Mouse (Mus musculus) testis, adult 2 months (tissue): Measurements from ENCODE around the gene Ttll13. TPM values are rescaled to one million over a fixed set of nuclear protein-coding genes. Genes with fewer than 3 reads are reported as not detected.

ENCODE experiments used
- H3K27ac ChIP-seq: fragments of 200-500 bp; 2 replicates; pipeline ENCODE4 v1.5.1; 2012; ENCODE audit warnings: low read depth, low read length; ENCODE audit not compliant: control insufficient read depth, insufficient read depth
- H3K27me3 ChIP-seq: fragments of 200-500 bp; 2 replicates; pipeline ENCODE4 v1.6.1; 2012; ENCODE audit warnings: mild to moderate bottlenecking, low read length, moderate library complexity; ENCODE audit not compliant: control insufficient read depth, insufficient read depth
- H3K36me3 ChIP-seq: fragments of 200-500 bp; 2 replicates; pipeline ENCODE4 v1.6.1; 2012; ENCODE audit warnings: mild to moderate bottlenecking, low read length; ENCODE audit not compliant: control insufficient read depth, insufficient read depth
- H3K4me1 ChIP-seq: fragments of 200-500 bp; 2 replicates; pipeline ENCODE4 v1.6.1; 2012; ENCODE audit warnings: low read length; ENCODE audit not compliant: control insufficient read depth, insufficient read depth
- H3K4me3 ChIP-seq: fragments of 200-500 bp; 2 replicates; pipeline ENCODE4 v1.5.1; 2012; ENCODE audit warnings: low read depth, mild to moderate bottlenecking, low read length, moderate library complexity, mixed read lengths; ENCODE audit not compliant: control insufficient read depth
- CTCF ChIP-seq: fragments of 200-500 bp; IDR thresholded peaks from 2 replicates; pipeline ENCODE4 v1.5.1; 2012; ENCODE audit warnings: low read depth, mild to moderate bottlenecking, inconsistent platforms, low read length, moderate library complexity; ENCODE audit not compliant: control insufficient read depth, insufficient read depth, insufficient replicate concordance
- POLR2A ChIP-seq: fragments of 200-500 bp; IDR thresholded peaks from 2 replicates; pipeline ENCODE4 v1.6.1; 2012; ENCODE audit warnings: low read depth, mild to moderate bottlenecking, inconsistent platforms, low read length, moderate library complexity; ENCODE audit not compliant: control insufficient read depth
- polyA plus RNA-seq: library from polyadenylated mRNA; depleted of rRNA; stranded (reverse); fragments of >200 nt; gene quantifications from 2 replicates; pipeline ENCODE4 v1.2.3, GENCODE M21; 2012; rRNA removed

Ttll13 gene
- 361 and 376 TPM in 2 replicates for polyA plus RNA-seq

- Histone ChIP-seq H3K4me1 (no peaks in the 10 kb centered on the region; the same call in 1 of the 2 replicates), H3K27ac (peak within 1 kb of the TSS; percentile 91), H3K36me3 (no peaks in the 10 kb centered on the region; the same call in 1 of the 2 replicates), H3K4me3 (peak within 1 kb of the TSS; percentile 93), H3K27me3 (no peaks in the 10 kb centered on the region)
- TF ChIP-seq POLR2A (peak; percentile 64), CTCF (peak; percentile 14; the same call in 1 of the 2 replicates)
Measured at GRCm38 (mm10) chr7:80246148-80246721, at the start of gene Ttll13. TSS of gene Ttll13 (plus strand) at chr7:80246376.

GRCm38 (mm10) chr7:80197371-80197770 is 48.8 kb upstream of the Ttll13 start:
- no peak overlapping the region for H3K4me3 ChIP-seq
- no peak for TF ChIP-seq CTCF
- no peak for TF ChIP-seq POLR2A
- H3K27ac ChIP-seq = 0 out of 2 replicates have a peak overlapping the region, but pooled peaks have one; percentile 37
- peaks cover 23% of the 10 kb centered on the region for H3K4me1 ChIP-seq
- no peaks in the 10 kb centered on the region for H3K36me3 ChIP-seq
- no peaks in the 10 kb centered on the region for H3K27me3 ChIP-seq

GRCm38 (mm10) chr7:80197941-80198778 is 48.0 kb upstream of the Ttll13 start:
- peak overlapping the region; percentile 79 for H3K4me3 ChIP-seq
- peaks cover 17% of the 10 kb centered on the region for H3K4me1 ChIP-seq

GRCm38 (mm10) chr7:80198863-80199262 is 47.3 kb upstream of the Ttll13 start:
- peaks cover 17% of the 10 kb centered on the region for H3K4me1 ChIP-seq
- peak overlapping the region; percentile 79 for H3K4me3 ChIP-seq
- no peaks in the 10 kb centered on the region for H3K36me3 ChIP-seq
- H3K27ac ChIP-seq = peak overlapping the region; percentile 52
- TF ChIP-seq POLR2A (no peak), CTCF (no peak)
- no peaks in the 10 kb centered on the region for H3K27me3 ChIP-seq

More at GRCm38 (mm10) chr7:80197941-80198778, 48.0 kb upstream of the Ttll13 start:
- Histone ChIP-seq H3K36me3 (no peaks in the 10 kb centered on the region), H3K27ac (peak overlapping the region; percentile 52), H3K27me3 (no peaks in the 10 kb centered on the region)
- TF ChIP-seq CTCF (no peak), POLR2A (peak; percentile 35; the same call in 1 of the 2 replicates)

- H3K4me3 ChIP-seq = no peak overlapping the region; the same call in 1 of the 2 replicates
- H3K36me3 ChIP-seq = no peaks in the 10 kb centered on the region
- no peaks in the 10 kb centered on the region for H3K27me3 ChIP-seq
- TF ChIP-seq CTCF (no peak), POLR2A (no peak)
- H3K27ac ChIP-seq = no peak overlapping the region
- H3K4me1 ChIP-seq = peaks cover 17% of the 10 kb centered on the region
Measured at GRCm38 (mm10) chr7:80199286-80199685, 46.9 kb upstream of the Ttll13 start.

GRCm38 (mm10) chr7:80199851-80200587 is 46.2 kb upstream of the Ttll13 start:
- TF ChIP-seq CTCF (no peak), POLR2A (no peak)
- H3K4me3 ChIP-seq = no peak overlapping the region
- peaks cover 17% of the 10 kb centered on the region for H3K4me1 ChIP-seq
- H3K36me3 ChIP-seq = no peaks in the 10 kb centered on the region
- no peaks in the 10 kb centered on the region for H3K27me3 ChIP-seq
- H3K27ac ChIP-seq = no peak overlapping the region

GRCm38 (mm10) chr7:80200588-80200945 is 45.6 kb upstream of the Ttll13 start:
- Histone ChIP-seq H3K4me1 (peaks cover 17% of the 10 kb centered on the region), H3K36me3 (no peaks in the 10 kb centered on the region), H3K27ac (no peak overlapping the region), H3K27me3 (no peaks in the 10 kb centered on the region), H3K4me3 (no peak overlapping the region)
- TF ChIP-seq POLR2A = no peak
- no peak for TF ChIP-seq CTCF
